Mouse (Mus musculus) lung, postnatal 25 days (tissue): ENCODE data around the gene Bfsp2.

Source experiments
- DNase-seq: peaks from one replicate; pipeline ENCODE4 v3.0.0; 2022; ENCODE audit warnings: low spot score

The Bfsp2 gene

DNA sequence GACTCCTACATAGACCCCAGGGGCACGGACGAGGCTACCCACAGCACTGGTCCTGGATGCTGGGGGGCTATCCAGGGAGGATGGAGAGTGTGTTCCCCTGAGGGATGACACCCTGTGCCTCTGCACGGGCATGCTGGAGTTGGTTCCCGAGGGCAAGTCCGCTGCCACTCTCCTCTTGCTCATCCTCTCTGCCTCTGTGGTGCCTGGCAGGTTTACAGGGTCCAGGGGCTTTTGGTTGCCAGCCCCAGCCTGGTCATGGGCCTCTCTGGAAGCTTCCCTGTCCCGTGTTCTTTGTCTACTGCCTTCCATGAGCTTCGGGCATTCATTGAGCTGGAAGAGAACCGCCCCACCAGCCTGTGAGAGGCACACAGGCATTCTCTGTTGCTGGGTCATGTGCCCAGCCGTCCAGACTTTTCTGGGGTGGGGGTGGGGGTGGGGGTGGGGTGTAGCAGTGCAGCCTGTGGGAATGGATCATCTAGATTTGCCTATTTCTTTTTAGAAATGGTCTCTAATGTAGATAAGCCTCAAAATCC is at the start of gene Bfsp2:
TSS of gene Bfsp2 (minus strand) at position 377 of the 533 bp plus-strand sequence.
- DNase-seq: no peak

DNA sequence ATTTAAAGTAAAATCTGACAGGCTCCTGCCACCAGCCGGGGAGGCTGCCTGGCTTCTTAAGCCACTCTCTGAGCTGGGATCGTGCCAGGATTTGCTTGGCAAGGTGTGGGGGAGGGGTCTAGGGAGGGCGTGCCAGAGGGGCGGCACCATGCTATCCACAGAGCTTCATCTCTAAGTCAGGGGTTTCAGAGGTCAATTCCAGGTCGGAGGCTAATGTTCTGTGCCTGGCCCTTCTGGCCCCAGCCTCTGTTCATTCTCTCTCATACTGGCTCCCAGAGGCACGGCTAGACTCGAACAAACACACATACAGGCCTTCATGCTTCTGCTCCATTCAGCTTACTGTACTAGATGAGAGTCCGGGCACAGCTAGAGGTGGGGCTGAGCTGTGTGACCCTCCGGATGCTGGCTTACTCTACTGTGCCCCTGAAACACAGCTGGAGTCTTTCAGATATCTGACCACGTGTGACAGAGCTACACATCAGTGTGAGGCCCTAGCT is 44.9 kb upstream of the Bfsp2 start:
- DNase-seq: no peak

DNA sequence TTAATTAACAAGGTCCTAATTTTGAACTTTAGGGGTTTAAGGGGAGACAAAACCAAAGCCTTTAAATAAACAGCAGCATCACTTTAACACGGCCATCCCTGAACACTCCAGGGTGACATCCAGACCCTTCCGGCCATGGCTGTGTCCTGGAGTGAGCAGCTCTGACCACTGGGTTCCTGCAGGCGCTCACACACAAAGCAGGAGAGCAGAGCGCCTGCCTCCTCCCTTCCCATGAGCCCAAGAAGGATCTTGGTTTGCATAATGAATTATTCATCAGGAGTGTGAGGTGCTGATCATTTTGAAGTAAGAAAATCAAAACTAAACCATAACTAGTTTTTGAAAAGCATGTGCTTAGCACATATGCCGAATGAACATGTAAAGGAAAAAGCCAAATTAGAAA is 44.4 kb upstream of the Bfsp2 start:
- no peak for DNase-seq

DNA sequence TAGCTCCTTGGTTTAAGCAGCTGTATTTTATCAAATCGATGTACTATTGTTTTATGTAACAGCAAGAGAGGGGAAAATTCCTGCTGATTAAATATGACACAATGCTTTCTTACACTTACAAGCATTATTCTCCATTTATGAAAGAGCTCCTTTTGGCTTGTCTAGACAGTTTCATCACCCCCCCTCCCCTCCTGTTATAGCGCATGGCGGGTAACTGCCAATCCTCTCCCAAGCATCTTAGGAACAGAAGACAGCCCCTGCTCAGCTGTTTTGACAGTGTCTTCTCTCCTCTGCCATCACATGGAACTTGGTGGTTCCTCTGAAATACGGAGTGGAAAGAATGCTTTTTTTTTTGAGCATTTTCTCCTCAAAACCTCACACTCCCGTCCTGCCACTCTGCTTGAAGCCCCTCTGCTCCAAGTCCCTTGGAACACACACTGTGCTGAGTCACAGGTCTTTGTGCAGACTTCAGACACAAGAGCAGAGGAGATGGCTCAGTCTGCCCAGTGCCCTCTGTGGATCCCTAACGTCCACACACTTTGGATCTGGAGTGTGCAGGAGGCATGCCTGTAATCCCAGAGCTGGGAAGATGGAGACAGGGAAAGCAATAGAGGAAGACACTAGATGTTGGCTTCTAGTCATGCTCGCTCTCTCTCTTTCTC is 43.7 kb upstream of the Bfsp2 start:
- DNase-seq: no peak

DNA sequence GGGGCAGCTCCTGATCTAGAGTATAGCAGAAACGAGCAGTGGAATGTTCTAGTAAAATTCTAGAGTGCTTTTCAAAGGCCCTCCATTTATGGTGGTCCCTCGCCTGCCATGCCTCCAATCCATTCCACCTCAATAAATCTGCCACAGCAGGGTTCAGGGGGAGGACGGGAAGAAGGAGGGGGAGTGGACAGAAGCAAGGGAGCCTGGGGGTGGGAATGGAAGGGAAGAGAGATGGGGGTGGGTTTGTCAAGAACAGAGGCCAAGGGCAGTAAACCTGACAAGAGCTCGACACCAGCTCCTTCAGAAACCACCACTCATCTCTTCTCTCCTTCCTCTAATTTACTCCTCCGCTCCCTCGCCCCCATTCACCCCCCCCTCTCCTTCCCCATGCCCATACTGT is 42.8 kb upstream of the Bfsp2 start:
- DNase-seq: no peak

DNA sequence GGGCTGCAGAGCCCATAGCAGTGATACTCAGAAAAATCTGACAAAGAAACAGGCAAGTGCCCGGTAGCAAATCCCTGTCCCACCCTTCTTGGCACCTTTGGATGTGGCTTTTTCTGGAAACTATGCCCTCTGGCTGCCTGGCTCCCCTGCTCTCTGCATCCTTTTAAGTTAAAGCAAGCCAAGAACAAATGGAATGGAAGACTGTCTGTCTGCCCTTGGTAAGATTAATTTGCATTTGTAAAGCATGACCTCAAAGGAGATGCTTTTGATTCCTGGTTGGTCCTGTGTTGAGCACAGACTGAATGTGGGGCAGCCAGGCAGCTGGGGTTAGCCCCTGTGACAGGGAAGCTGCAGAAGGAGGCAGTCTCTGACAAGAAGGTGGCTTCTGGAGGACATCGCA is 33.7 kb upstream of the Bfsp2 start:
- no peak for DNase-seq

DNA sequence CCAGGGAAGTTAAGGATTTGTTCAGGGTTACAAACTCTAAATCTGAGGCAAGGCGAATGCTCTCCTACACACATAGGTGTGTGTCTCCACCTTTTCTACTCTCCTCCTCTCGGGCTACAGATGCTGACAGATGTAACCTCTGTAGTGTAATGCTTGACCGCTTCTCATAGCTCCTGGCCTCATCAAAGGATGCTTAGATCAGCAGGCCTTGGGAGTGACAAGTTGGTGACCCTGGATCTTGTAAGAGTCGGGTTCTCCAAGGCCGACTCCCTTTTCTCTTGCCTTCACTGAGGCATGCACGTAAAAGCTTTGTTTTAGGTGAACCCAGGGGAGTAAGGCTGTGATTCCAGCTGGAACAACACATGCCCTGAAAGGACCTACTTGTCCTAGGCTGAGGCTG is 32.0 kb upstream of the Bfsp2 start:
- no peak for DNase-seq

DNA sequence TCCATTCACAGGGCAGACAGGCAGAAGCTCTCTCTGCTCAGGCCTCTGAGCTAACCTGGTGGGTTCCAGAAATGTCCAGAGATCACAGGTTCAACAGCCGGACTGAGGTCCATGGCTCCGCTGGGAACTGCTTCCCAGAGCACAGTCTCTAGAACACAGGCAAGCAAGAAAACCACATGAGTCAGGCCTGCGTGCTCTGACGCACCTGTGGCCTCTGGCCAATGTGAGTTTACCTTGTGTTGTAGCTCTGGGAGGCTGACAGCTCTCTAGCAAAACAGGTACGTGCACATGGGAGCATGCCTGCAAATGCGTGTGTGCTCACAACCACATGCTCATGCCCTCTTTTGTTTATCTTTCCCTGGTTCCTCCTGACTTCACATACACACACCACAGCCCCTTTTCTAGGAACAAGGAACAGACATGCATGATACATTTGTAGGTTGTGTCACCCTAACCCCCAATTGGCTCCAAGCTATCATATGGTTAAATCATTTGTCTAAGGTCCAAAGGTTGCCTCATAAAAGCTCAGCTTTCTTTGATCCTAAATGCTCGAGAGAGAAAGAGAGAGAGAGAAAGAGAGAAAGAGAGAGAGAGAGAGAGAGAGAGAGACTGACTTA is 26.9 kb upstream of the Bfsp2 start:
- DNase-seq: no peak

DNA sequence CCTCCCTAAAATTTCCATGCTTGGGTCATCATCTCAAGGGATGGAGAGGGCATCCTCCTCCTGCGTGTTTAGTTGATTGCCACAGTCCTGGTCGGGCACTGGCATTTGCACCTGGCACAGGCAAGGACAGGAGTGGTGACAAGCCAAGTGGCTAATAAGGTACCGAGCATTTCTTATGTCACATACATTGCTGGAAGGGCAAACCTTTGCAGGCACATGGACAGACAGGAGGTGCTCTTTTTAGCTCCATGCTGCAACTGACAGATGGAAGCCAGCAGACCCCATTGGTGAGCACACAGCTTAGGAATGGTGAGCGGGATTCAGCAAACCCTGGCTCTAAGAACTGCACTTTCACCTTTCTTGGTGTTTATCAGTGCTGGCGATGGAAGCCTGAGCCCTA is 24.8 kb upstream of the Bfsp2 start:
- DNase-seq: no peak

DNA sequence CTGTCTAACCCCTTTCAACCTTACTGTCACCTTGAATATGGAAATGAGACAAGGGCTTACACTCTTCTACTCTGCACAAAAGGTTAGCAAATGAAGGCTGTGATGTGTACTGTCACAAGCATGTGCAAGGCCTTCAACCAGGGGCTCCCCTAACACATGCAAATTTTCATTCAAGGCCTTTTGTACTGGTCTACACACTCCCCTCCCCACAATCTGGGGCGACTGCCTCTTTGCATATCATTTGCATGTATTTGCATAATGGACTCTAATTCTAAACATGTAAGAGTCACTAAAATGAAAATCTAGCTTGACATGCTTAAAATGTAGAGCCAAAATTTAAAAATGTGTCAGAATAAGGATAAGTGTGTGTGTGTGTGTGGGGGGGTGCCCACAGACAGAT is 24.4 kb upstream of the Bfsp2 start:
- DNase-seq: no peak

DNA sequence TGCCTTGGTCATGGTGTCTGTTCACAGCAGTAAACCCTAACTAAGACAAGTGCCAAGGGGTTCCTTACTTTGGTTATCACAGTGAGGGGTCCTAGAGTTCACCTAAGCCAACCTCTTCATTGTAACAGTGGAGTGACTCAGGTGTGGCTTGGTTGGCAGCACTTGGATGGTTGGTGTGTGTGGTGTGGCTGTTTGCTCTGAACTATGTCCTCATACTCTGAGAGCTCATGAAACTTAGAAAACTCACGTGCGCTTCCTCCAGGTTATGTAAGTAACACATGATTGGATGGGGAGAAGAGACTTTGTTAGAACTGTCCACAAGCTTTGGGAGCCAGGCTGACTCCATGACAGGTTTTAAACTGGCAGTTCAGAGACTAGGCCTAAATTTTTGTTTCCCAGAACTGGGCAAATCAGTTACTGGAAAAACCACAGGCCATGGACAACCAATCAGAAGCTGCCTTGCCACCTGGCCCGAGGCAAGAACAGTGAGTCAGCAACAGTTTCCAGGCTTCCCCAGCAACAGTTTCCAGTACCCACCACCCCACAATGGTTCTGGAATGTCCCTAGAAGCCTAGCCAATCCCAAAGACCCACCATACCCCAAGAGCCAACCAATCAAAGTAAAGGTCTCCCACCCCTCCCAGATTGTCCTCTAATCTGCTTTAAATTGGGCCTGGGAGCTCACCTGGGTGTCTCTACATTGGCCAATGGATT is 23.5 kb upstream of the Bfsp2 start:
- DNase-seq: no peak

DNA sequence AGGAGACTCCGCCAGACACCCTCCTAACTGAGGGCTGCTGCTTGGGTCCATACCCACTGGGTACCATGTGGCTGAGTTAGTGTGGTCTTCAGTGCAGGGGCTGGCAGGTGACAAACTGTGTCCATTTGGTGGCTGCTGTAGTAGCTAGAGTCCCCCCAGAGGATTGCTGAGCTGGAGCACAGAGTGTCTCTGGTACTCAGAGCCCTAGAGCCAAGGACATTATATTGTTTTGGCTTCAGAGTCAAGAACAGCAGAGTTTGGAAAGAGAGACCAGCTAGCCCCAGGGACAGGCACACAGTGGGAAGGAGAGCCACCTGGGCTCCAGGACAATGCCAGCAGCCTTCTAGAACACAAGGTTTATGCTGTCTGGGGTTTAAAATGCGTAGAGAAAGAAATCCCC is 22.4 kb upstream of the Bfsp2 start:
- DNase-seq: no peak

DNA sequence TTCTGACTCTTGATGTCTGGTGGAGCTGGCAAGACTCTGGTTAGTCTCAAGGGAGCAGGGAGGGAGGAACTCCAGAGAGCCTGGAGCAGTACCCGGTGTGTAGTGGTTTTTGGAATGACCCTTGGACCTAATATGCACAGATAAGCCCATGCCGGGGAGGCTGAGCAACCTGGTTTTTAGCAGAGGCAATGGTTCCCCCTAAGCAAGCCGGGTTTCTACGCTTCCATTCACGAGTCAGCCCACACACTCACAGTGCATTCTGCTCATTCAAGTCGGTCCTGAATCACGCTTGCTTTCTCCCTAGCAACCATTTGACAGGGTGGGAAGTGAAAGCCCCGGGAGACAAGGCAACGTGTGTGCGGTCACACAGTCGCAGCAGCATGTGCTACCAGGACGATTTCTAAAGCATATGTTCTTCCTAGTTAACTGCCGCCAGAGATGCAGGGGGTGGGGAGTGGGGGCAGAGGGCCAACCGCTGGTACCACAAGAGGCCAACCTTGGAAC is 21.7 kb upstream of the Bfsp2 start:
- no peak for DNase-seq

DNA sequence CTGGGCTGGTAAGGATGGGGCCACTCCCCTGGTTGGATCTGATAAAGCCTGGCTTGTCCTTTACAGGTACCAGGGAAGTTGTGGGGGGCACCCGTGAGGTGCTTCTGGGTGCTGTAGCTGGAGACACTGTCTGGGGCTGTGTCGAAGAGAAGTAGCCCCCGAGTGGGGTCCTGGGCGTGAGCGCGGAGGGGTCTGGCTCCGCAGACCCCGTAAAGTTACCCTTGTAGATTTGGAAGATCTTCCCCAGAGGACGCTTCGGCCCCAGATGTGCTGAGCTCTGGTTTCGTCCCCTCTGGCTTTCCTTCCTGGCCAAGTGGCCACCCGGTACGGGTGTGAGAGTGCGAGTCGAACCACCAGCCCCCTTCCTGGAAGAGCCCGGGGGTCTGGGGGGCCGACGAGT is 19.1 kb upstream of the Bfsp2 start:
- DNase-seq: no peak

DNA sequence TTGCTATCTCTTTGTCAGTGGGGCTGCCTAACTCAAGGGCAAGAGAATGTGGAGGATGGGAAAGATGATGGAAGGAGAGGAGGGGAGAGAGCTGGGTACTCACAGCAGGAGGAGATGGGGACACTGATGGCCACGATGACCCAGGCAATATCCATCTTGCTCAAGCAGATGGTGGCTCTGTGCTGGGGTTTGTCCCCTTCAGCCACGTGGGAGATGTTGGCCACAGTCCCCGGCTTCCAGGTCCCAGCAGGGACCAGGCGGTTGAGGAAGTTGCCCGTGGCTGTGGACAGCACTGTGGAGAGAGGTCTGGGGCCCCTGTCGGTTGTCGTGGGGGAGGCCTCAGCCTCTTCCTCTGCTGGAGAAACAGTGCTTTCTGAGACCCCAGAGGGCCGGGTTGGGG is 18.5 kb upstream of the Bfsp2 start:
- DNase-seq: no peak

DNA sequence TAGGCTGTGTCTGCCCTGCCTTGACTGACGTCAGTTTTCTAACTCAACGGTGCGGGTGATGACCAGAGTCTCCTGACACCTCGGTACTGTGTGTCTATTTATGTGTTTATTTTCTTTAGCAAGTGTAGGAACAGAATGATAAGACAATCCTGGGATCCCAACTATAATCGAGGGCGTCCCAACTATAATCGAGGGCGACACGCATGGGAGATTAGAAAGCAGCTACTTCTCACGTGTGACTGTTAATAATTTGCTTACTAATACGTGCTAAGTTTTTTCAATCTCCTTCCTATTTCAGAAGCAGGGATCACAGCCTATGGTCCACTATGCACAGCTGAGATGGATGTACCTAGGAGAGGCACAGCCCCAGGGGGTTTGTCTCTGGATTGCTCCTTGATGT is 15.2 kb upstream of the Bfsp2 start:
- no peak for DNase-seq

DNA sequence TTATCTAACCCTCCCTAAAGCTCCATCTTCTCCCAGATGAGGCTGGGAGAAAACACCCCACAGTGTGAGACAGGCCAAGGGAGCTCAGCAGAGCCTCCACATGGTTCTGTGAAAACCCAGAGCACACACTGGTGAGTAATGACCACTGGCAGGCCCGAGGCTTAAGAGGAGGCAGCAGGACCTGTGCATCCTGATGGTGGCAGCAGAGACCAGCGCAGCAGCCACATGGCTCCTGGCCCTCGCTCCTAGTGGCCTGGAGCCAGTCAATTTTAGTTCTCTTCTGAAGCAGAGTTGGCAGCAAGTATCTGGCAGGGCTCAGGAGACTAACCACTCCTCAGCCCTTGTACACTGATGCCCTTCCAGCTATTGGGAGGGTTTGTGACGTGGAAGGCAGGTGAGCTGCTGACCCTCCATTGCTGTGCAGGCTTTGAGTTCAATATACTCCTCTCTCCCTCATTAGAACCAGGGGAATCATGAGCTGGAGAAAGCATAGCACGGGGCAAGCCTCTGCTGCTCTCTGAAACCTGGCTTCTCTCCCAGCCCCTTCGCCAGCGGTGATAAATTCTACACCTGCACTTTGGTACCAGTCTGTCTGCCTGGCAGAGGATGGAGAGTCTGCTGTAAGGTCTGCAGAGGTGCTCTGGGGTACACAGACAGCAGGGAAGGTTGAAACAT is 14.3 kb upstream of the Bfsp2 start:
- DNase-seq: peak; percentile 66

DNA sequence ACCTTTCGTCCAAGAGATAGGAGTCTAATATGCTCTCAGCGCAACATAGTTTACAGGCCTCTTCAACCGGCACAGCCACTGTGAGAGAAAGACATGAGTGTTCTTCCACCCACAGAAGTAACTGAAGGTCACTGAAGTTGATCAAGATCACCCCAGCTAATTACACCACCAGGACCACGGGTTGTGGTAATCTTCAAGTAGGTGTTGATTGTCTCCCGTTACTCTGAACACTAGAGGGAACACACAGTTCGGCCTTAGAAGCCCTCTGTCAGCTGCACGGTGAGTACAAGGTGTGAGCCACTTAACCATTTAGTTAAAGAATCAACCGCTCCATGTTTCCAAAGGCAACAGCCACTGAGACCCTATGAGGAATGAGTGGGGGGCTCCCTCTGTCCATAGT is 11.8 kb upstream of the Bfsp2 start:
- no peak for DNase-seq

DNA sequence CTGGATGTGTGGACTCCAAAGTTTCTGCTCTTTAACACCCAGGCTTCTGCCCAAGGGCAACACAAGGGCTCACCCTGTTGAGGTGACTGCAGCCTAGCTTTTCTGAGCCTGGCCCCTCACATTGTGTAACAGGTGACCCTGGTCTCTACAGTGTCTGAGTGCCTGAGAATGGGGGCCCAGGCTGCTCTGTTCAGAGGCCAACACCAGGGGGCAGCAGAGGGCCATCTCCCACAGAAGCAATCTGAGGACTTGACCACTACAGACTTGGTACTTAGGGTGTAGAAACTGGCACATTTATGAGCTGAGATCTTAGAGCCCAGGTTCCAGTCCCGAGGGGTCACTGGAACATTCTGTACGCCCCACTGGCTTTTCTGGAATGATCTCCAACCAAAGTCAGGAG is 10.2 kb upstream of the Bfsp2 start:
- peak; percentile 73 for DNase-seq

DNA sequence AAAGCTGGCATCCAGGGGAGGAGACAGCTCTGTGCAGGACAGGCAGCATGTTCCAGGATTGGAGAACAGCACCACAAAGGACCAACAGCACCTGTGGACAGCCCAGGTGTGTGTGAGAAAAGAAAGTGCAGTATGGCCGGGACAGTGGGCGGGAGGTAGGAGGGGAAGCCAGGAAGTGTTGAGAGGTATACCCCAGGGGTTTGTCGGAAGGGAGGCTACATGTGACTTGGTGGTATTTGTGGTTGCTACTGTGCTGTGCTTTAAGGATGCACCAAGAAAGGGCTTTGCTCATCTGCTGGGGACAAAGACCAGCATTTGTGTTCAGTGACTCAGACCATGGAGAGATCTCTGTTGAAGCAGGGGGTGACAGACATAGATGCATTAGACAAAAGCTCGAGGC is 9.7 kb upstream of the Bfsp2 start:
- DNase-seq: peak; percentile 22

DNA sequence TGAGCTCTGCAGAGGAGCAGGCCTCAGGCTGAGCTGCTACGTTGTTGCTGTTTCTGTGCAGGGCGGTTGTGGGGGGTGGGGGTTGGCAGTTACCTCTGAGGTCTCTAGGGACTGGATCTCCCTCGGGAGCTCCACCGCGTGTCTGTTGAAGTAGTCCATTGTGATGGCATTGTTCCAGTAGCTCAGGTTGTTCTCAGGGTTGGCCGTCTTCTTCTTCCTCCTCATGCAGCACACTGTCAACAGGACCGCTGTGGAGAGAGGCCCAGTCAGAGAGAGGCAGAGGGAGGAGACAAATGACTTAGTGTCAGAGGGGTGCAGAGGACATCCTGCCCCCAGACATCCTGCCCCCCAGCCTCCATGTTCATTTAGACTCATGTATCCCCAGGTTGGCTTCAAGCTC is 8.9 kb upstream of the Bfsp2 start:
- DNase-seq: peak; percentile 10

DNA sequence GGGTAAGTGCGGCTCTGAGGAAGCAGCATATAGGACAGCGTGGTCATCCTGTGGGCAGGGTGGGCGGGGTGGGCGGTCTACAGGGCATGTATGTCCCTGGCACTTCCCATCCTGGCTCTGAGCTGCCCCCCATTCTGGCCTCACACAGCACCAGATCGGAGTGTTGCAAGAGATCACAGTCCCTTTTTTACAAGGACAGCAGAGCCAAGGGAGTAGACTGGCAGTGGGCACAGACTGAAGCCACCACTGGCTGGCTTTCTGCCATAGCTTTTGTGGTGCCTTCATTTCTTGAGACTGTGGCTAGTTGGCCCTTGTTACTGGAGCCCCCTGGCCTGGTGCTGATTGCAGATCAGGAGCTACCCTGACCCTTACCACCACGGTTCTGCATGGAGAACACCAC is 6.0 kb upstream of the Bfsp2 start:
- DNase-seq: no peak
